Mouse (Mus musculus) yolk sac, embryonic 10.5 days (tissue): ENCODE measurements around the gene Saysd1.

Experiments
- DNase-seq: peaks from one replicate; pipeline ENCODE4 v3.0.0-alpha.2; 2017; ENCODE audit warnings: low spot score

The Saysd1 gene

DNA sequence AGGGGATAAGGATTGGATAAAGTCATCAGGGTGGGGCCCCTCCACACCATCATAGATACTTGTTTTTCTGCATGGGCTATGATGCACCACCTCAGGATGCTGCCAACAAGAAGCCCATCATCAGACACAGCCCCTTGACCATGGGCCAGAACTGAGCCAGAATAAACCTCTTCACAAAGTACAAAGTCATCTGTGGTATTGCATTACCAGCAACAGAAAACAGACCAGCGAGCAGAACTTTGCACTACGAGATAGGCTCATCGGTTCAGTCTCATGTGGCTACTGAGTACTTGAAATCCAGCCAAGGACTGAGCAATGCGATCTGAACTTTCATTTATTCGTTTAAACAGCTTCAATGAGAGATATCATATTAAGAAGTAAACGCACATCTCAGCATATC is 24.4 kb upstream of the Saysd1 start:
- DNase-seq: no peak

DNA sequence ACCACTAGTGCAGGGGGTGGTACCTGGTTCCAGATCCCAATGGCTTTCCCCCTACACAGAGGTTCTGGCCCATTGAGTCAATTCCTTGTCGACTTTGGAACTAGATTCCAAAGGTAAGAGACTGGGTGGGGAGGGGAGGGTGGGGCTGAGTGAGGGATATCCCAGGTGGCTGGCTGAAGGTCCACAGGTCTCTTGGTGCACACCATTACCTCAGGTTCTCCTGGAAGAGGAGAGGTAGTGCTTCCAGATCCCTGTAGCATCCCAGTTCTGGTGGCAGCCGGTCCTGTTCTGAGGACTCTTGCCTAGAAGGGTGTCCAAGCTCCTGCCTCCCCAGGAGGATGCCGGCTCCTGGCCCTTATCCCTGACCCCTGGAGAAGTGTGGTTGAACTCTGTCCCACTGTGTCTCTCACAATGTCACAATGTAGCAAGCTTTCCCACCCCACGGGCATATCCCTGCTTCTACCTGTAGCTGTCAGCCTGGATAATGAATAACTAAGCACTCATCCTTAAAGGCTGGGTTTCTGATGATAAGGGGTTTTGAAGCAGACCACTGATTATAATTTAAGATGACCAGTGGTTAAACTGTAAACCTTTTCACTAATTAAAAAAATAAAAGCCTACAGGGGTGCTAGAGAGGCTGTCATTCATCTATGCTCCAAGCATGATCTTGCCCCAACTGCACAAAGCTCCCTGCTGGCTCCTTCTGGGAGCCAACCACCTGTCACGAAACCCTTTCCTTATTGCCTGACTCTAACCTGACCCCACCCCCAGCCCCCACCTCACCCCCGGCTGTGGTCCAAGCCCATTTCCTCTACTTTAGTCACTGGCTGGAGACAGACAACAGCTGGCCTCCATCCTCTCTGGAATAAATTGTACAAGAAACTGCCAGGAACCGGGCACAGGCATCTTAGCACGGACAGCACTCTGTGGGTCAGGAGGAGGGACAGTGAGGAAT is 20.7 kb upstream of the Saysd1 start:
- DNase-seq: peak; percentile 71

DNA sequence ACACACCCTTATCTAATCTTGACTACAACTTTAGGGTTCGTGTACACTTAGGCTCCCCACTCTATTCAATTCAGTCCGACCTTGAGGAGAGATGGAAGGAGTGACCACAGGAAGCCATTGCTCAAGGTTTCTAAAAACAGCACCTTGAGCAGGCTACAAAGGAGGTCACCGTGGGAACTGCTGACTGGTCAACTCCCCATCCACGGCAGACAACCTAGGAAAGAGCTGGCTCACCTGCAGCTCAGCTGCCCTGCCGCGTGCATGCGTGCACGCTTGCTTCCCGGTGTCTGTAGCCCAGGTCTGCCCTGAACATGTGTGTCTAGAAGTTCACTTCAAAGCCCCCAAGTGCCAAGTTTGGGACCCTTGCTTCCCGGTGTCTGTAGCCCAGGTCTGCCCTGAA is 19.3 kb upstream of the Saysd1 start:
- DNase-seq: no peak

DNA sequence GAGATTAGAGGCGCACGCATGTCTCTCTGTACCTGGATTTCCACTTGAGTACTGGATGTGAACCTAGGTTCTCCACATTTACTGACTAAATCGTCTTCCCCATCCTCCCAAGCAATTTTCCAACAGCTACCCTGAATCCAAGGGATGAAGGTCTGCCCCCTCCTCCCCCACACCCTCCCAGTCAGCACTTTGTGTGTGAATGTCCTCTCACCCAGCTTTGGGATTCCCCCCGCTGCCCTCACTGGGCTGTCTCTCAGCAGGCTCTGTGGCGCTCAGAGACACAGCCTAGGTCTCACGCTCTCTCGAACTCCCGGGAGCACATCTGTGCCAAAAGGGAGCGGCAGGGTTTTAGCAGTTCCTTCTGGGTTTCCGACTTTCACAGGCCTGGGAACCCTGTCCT is 17.4 kb upstream of the Saysd1 start:
- no peak for DNase-seq

DNA sequence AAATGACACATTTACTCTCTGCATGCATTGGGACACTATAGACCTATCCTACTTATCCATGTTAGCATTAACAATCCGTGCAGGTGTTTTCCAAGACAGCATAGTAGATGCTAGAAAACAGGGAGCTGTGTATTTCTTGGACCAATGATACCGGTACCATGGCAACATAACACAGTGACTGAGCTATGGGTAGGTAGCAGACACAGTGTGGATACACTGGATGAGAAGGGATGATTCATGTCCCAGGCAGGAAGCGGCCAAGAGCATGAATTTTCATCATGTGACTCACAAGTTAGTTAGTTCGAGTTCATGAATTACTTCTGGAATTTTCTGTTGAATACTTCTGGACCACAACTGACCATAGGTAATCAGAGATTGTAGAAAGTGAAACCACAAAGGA is 16.6 kb upstream of the Saysd1 start:
- DNase-seq: no peak

DNA sequence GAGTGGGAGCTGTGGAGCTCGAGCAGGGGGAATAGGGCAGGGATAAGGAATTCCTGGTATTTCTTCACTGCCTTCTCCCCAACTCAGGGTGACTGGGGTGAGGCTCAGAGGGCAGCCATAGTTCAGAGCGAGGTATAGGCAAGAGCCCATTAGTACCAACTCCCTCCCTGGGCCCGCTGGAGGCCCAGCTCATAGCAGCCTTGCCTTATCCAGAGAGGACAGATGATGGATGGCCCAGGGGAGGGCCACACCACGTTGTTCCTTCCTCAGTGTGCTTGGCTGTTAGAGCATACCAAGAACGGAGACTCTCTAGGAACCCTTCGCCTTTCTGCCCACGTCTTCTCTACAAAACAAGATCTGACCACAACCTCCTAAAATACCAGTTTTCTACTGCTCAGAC is 15.9 kb upstream of the Saysd1 start:
- no peak for DNase-seq

DNA sequence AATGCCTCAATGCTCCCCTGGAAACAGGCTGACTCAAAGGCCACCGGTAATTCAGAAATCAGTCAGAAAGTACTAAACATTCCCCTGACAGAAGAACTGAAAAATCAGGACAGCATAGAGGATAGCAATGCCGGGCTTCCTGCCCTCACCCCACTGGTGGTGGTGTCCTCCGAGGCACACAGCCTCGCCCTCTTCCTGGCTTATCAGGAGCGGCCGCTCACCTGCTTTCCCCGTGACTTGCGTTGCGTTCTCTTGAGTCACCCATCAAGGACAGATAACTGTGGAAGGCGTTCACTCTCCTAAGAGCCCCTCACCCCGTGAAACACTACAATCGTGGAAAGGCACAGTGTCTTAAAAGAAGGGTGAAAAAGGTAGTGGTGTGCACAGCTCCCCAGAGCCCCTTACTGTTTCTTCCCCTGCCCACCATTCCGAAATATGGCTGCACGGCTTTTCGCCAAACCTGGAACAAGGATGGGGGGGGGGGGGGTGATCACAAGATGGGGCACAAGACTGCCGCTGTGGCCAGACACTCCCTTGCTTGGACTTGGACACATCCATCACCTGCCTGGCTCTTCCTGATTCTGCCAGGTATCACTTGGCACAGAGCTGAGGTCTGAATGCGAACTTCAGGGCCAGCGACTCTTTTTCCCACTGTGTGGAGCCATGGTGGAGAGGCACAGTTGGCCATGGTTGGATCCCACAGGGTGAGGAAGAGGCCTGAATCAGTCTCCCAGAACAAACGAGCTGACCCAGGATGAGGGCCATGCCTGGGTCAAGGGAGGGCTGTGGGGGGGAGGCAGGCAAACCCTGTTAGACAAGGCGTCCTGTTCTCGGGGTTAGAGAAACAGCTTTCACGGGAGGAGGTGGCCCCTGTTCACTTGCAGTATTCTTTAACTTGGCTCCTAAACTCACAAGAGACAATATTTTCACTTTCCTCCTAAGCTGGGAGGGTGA is 11.1 kb upstream of the Saysd1 start:
- DNase-seq: no peak

DNA sequence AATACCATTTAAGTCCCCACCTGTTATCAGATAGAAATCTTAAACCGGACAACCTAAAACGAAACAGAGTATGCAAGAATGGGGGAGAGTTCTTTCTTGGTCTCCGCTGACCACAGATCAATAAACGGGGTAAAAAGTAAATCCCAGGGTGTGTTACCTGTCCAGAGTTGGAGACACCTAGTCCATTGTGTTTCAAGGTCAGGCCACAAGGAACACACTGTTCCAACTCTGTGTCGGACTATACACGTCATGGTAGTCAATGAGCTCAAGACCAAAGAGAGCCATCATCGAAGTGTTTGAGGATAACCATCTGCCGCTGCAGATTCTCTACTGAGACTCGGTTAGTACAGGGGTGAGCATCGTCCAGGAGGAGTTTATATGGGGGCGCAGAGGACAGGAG is 10.2 kb upstream of the Saysd1 start:
- DNase-seq: no peak

DNA sequence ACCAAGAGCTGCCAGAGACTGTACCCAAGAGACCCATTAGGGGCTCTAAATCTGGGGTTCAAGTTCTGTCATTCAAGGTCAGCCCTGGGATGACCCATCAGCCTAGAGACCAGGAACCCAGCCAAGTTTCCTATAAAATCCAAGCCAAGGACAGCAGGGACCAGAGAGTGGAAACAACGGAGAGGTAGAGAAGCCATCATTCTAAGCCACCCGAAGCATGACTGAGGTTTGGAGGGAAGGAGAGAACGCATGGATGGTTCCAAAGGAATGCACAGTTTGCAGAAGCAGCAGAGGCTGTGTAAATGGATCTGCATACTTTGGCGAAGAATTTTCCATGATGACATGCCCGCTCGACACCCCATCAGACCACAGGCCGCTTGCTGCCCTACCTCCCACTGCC is 9.5 kb upstream of the Saysd1 start:
- no peak for DNase-seq

DNA sequence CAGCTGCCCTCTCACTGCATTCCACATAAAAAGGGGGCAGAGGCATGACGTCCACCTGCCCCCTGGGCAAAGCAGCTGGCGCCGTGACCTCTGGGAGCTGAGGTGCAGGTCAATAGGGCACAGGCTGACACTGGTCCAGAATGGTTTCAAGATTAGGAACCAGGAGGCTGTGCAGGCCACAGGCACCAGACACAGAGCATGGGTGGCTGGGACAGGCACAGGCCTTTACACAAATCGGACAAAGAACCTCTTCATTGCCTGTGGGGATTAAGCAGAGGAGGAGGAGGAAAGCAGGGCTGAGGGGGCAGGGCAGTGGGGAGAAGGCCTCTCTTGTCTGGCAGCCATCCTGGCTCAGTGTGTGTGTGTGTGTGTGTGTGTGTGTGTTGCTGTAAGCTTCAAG is 5.8 kb upstream of the Saysd1 start:
- peak; percentile 40 for DNase-seq

DNA sequence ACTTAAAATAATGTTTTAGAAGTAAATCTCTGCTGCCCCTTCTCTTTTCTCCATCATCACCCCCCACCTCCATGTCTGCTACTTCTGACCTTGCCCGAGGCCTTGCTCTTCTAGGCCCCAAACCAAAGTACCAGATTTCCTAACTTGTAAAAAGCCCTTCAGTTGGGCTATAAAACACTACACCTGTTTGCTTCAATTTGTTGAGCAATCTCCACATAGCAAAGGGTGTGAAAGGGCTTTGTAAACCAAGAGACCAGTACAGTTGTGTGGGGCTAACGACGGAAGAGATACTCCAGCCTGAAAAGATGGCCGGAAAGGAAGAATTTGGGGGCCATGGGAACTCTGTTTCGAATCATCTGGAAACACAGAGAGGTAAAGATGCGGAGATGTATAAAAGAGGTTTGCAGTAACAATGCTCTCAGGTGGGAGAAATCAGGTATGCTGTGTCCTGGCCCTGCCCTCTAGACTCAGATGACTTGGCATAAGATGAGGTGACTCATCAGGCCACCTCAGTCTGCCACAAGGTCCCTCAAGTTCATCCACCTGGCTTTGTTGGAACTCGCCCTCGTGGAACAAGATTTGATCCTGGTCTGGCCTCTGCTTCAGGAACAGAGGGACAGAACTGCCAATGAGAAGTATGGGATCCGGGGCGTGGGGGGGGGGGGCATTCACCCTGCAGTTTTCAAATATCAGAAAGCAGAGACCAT is 3.2 kb downstream of the Saysd1 start:
- no peak for DNase-seq

DNA sequence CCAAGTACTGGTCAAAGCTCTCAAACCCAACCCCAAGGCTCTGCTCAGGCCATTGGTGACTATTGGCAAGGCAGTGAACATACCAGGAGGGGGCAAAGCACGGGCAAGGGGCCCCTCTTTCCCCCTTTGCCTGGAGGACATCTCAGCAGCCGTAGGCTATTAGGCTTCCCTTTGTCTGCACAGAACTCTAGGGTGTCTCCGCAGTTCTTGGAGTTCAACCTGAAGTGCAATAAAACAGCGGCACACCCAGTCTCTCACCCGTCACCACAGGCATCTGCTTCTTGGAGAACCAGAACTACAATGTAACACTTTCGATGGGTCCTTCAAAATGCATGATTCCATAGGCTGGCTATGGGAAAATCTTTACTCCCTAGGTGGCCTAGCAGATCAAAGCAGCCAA is 10.2 kb downstream of the Saysd1 start:
- no peak for DNase-seq

DNA sequence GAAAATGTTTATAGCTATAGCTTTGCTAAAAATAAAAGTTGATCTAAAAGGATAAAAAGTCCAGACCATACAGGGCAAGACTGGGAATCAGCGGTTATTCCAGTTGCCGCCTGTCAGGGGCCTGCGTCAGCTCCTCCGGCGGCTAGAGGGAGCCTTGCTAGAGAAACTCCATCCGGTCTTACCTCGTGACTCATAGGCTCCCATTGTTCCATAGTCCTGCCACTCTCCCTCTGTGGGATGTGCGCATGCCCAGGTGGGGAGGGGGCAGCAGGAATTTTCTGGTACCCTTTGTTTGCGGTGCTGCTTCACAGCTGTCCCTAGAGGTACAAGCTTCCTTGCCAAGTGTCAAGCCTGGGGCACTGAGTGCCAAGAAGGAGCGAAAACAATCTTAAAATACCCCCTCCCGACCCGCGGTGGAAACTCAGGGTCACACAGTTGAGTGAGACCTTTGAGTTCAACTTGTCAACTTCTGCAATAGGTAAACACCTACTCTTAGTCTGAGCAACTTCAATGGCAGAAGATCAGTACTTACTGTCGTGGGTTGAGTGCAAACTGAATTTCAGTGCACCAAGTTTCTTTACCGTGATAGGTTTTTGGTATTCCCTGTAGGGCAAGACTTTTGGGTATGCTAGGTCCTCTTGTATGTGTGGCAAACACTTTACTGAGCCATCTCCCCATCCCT is 10.8 kb downstream of the Saysd1 start:
- DNase-seq: no peak

DNA sequence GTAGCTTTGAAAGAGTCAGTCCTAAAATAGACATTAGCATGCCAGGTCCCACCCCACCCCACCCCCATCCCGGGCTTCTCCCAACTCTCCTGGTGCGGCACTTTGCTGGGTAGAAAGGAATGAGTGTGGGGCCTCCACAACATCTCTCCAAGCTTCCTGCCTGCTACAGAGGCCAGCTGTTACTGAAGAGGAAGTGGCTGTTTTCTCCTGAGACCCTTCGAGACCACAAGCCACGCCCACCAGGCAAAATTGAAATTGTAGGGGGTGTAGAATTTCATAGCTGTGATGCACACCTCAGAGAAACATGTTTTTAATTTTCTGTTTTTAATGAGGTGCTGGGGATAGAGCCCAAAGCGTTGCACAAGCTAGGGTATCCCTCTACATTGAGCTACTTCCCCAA is 17.5 kb downstream of the Saysd1 start:
- no peak for DNase-seq

DNA sequence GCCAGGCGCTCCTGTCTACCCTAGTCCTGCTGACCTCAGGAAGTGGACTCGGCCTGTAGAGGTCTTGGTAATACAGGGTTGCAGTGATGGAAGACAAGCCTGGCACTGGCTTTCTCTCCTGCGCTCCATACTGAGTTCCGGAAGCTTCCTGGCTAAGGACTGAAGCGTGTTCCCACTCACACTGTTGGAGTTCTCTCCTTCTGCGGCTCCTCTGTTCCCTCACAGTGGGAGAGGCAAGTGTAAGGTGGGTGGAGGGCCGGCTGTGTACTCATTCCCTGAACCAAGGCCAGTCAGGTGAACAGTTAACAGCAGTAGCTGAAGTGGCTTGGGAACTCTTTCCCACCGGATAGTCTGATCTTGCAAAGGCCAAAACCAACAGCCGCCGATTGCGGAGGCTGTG is 18.3 kb downstream of the Saysd1 start:
- DNase-seq: no peak

DNA sequence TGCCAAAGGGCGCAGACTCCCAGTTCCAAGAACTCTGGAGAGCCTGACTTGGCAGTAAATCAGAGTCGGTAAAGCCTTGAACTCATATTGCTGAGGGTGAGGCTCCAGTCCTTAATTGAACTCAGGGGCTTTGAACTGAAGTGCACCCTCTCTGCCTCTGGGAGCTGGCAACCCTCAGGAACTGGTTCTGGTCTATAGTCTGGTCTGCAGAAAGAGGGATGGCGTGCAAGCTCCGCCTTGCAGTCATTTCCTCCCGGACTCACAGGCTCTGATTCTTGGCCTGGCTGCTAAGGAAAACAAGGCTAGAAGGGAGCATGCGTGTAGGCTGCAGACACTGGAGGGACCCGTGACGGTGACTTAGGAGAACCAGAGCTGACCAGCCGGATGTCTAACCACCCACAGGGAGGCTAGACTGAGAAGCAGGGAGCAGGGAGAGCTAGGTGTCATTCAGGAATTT is 22.2 kb downstream of the Saysd1 start:
- DNase-seq: no peak

DNA sequence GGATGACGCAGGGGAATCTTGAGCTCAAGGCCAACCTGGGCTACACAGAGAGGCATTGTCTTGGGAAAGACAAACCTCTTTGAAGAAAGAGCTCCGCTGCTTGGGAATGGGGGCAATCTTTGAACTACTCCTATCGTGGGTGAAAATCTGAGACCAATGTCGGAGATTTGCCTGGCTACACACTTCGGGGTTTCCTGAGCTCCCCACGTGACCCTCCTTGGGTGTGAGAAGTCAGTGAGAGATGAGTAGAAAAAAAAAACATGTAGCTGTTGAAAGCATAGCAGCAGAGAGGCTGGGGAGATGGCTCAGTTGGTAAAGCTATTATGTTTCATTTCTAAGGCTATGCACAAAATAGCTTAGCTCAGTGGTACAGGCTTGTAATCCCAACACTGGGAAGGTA is 23.4 kb downstream of the Saysd1 start:
- no peak for DNase-seq

DNA sequence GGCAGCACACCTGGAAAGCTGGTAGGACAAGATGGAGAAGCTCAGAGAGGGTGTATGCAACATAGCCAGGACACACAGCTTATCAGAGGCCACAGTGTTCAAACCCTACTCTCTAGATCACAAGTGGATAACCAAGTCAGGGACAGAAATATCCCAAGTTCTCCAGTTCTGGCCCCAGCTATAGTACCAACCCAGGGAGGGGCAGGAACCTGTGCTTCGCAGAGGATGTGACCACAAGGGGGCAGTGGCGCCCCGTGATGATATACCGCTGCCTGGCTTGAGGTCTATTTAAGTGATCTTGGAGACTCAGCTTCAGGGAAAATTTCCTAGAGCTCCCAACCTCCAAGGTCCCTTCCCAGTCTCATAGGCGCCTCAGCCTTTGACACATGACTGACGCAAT is 24.4 kb downstream of the Saysd1 start:
- peak; percentile 78 for DNase-seq

DNA sequence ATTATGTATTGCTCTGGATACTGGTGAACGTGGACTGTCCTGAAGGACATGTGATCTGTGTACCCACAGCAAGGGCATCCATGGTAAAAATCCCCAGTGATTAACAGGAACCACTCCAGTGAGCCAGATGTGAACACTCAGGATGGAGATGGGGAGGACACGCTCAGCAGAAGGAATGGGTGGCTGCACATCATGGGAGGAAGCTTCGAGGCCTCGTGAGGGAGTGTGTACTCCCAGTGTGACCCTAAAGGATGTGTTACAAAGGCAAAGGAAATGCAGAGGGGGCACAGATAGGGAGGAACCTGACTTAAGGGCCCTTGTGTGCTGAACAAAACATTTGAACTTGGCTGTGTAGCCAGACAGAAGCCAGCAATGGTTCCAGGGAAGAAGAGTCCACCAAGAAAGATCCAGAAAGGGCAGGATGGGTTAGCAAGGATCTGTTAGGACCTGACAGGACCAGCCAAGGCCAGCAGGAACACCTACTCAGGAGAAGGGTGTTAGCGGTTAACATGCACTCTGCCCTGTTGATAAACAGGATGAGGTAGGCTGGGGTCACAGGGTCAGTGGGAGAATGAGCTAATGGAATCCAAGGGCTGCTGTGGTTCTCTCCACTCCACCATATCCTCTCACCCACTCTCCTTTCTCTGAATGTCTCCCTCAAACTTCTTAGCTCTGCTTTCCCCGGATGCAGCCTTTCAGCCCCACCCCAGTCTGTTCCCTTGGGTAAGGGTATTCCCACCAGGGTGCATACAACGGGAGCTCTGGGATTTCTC is 25.0 kb downstream of the Saysd1 start:
- peak; percentile 75 for DNase-seq

DNA sequence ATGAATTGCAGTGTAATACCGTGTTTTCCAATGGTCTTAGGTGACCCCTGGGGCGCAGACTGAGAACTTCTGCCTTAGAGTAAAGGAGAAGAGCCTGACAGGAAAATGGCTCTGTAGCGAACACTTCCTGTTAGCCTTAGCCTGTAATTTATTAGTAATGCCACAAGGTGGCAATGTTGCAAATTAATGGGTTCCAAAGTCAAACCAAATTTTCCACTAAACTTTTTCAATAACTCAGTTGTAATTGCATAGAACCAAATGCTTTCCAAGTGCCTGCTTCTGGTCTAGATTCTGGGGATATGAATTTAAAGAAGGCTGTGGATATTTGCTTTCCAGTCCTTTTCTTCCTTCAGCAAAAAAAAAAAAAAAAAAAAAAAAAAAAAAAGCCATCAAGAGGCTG is 26.1 kb downstream of the Saysd1 start:
- DNase-seq: no peak

DNA sequence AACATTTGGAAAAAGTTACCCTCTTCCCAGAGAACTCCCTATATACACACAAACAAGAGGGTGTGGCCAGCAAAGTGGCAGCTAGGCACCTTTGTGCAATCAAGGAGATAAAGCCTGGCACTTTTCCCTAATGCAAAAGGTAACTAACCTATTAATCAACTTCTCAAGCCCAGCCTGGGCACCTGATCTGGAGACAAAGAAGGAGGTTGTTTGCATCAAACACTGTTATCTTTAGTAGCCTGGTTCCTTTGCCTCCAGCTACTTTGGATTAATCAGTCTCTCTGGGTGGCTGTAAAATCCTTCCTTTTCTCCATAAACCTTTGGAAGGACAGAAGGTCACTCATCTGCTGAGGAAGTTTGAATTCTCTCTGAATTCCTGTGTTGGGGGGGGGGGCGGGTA is 27.4 kb downstream of the Saysd1 start:
- DNase-seq: no peak
